Mouse (Mus musculus): ENCODE measurements around the gene Fbln1. TPM values are rescaled to one million over a fixed set of nuclear protein-coding genes. Genes with fewer than 3 reads are reported as not detected.

The Fbln1 gene
- polyA plus RNA-seq, 1 experiment from 2014 or later: 50.9 TPM

- no peak for ATAC-seq
- Histone ChIP-seq H3K27ac (ENCODE audit: low read length) (no peak overlapping the region), H3K9ac (replicated peaks; ENCODE audit: low read depth, low read length) (no peak overlapping the region), H3K4me2 (ENCODE audit: low read length) (no peak overlapping the region), H3K27me3 (replicated peaks; ENCODE audit: control insufficient read depth, insufficient read depth, low read length) (no peaks in the 10 kb centered on the region), H3K9me3 (ENCODE audit: control insufficient read depth, low read length) (no peaks in the 10 kb centered on the region), H3K36me3 (ENCODE audit: control insufficient read depth, insufficient read depth) (no peaks in the 10 kb centered on the region), H3K4me3 (replicated peaks; ENCODE audit: low read length) (no peak overlapping the region), H3K4me1 (replicated peaks; ENCODE audit: control insufficient read depth, insufficient read depth, low read length) (no peaks in the 10 kb centered on the region)
- WGBS: 77% methylated on average over 10 of the region's 10 CpGs
These were observed 31.7 kb upstream of the Fbln1 start for GRCm38 (mm10) chr15:85174060-85174459.

- no peak for ATAC-seq
- Histone ChIP-seq H3K9ac (replicated peaks; ENCODE audit: low read depth, low read length) (no peak overlapping the region), H3K36me3 (ENCODE audit: control insufficient read depth, insufficient read depth) (no peaks in the 10 kb centered on the region), H3K4me2 (ENCODE audit: low read length) (no peak overlapping the region), H3K27me3 (replicated peaks; ENCODE audit: control insufficient read depth, insufficient read depth, low read length) (no peaks in the 10 kb centered on the region), H3K4me3 (replicated peaks; ENCODE audit: low read length) (no peak overlapping the region), H3K9me3 (ENCODE audit: control insufficient read depth, low read length) (no peaks in the 10 kb centered on the region), H3K4me1 (replicated peaks; ENCODE audit: control insufficient read depth, insufficient read depth, low read length) (peaks cover 10% of the 10 kb centered on the region; the same call in 1 of the 2 replicates), H3K27ac (ENCODE audit: low read length) (no peak overlapping the region)
- WGBS: 78% methylated on average over 8 of the region's 8 CpGs
These were observed 28.2 kb upstream of the Fbln1 start for GRCm38 (mm10) chr15:85177576-85177975.

GRCm38 (mm10) chr15:85178172-85178571 lies 27.6 kb upstream of the Fbln1 start:
- no peak for ATAC-seq
- Histone ChIP-seq H3K27ac (ENCODE audit: low read length) (no peak overlapping the region), H3K9ac (replicated peaks; ENCODE audit: low read depth, low read length) (no peak overlapping the region), H3K27me3 (replicated peaks; ENCODE audit: control insufficient read depth, insufficient read depth, low read length) (no peaks in the 10 kb centered on the region), H3K4me3 (replicated peaks; ENCODE audit: low read length) (no peak overlapping the region), H3K36me3 (ENCODE audit: control insufficient read depth, insufficient read depth) (no peaks in the 10 kb centered on the region), H3K4me2 (ENCODE audit: low read length) (no peak overlapping the region), H3K9me3 (ENCODE audit: control insufficient read depth, low read length) (no peaks in the 10 kb centered on the region), H3K4me1 (replicated peaks; ENCODE audit: control insufficient read depth, insufficient read depth, low read length) (peaks cover 10% of the 10 kb centered on the region; the same call in 1 of the 2 replicates)
- 71% methylated on average over 6 of the region's 6 CpGs for WGBS

GRCm38 (mm10) chr15:85179528-85180180 lies 26.1 kb upstream of the Fbln1 start:
- Histone ChIP-seq H3K4me3 (replicated peaks; ENCODE audit: low read length) (no peak overlapping the region), H3K4me1 (replicated peaks; ENCODE audit: control insufficient read depth, insufficient read depth, low read length) (peaks cover 10% of the 10 kb centered on the region; the same call in 1 of the 2 replicates), H3K9ac (replicated peaks; ENCODE audit: low read depth, low read length) (no peak overlapping the region), H3K27ac (ENCODE audit: low read length) (no peak overlapping the region), H3K27me3 (replicated peaks; ENCODE audit: control insufficient read depth, insufficient read depth, low read length) (no peaks in the 10 kb centered on the region), H3K9me3 (ENCODE audit: control insufficient read depth, low read length) (no peaks in the 10 kb centered on the region), H3K4me2 (ENCODE audit: low read length) (no peak overlapping the region), H3K36me3 (ENCODE audit: control insufficient read depth, insufficient read depth) (no peaks in the 10 kb centered on the region)
- ATAC-seq: peak; percentile 58
- 50% methylated on average over 7 of the region's 7 CpGs for WGBS

- no peak overlapping the region for H3K9ac ChIP-seq (replicated peaks; ENCODE audit: low read depth, low read length)
- H3K4me3 ChIP-seq (replicated peaks; ENCODE audit: low read length): no peak overlapping the region
- H3K36me3 ChIP-seq (ENCODE audit: control insufficient read depth, insufficient read depth): no peaks in the 10 kb centered on the region
- H3K4me2 ChIP-seq (ENCODE audit: low read length): no peak overlapping the region
- no peaks in the 10 kb centered on the region for H3K9me3 ChIP-seq (ENCODE audit: control insufficient read depth, low read length)
- ATAC-seq: no peak
- peaks cover 10% of the 10 kb centered on the region; the same call in 1 of the 2 replicates for H3K4me1 ChIP-seq (replicated peaks; ENCODE audit: control insufficient read depth, insufficient read depth, low read length)
- no peaks in the 10 kb centered on the region for H3K27me3 ChIP-seq (replicated peaks; ENCODE audit: control insufficient read depth, insufficient read depth, low read length)
- H3K27ac ChIP-seq (ENCODE audit: low read length): no peak overlapping the region
These were observed 25.4 kb upstream of the Fbln1 start for GRCm38 (mm10) chr15:85180368-85180767.

GRCm38 (mm10) chr15:85182063-85182462 lies 23.7 kb upstream of the Fbln1 start:
- Histone ChIP-seq H3K9ac (replicated peaks; ENCODE audit: low read depth, low read length) (no peak overlapping the region), H3K9me3 (ENCODE audit: control insufficient read depth, low read length) (no peaks in the 10 kb centered on the region), H3K4me2 (ENCODE audit: low read length) (no peak overlapping the region), H3K4me1 (replicated peaks; ENCODE audit: control insufficient read depth, insufficient read depth, low read length) (peaks cover 10% of the 10 kb centered on the region; the same call in 1 of the 2 replicates), H3K27ac (ENCODE audit: low read length) (no peak overlapping the region), H3K27me3 (replicated peaks; ENCODE audit: control insufficient read depth, insufficient read depth, low read length) (no peaks in the 10 kb centered on the region), H3K4me3 (replicated peaks; ENCODE audit: low read length) (no peak overlapping the region), H3K36me3 (ENCODE audit: control insufficient read depth, insufficient read depth) (no peaks in the 10 kb centered on the region)
- no peak for ATAC-seq
- 92% methylated on average over 4 of the region's 4 CpGs for WGBS

- H3K4me3 ChIP-seq (replicated peaks; ENCODE audit: low read length): no peak overlapping the region
- H3K4me1 ChIP-seq (replicated peaks; ENCODE audit: control insufficient read depth, insufficient read depth, low read length): no peaks in the 10 kb centered on the region
- H3K9me3 ChIP-seq (ENCODE audit: control insufficient read depth, low read length): no peaks in the 10 kb centered on the region
- no peaks in the 10 kb centered on the region for H3K27me3 ChIP-seq (replicated peaks; ENCODE audit: control insufficient read depth, insufficient read depth, low read length)
- no peaks in the 10 kb centered on the region for H3K36me3 ChIP-seq (ENCODE audit: control insufficient read depth, insufficient read depth)
- no peak overlapping the region for H3K4me2 ChIP-seq (ENCODE audit: low read length)
- ATAC-seq: no peak
- H3K27ac ChIP-seq (ENCODE audit: low read length): no peak overlapping the region
- 79% methylated on average over 7 of the region's 7 CpGs for WGBS
- no peak overlapping the region for H3K9ac ChIP-seq (replicated peaks; ENCODE audit: low read depth, low read length)
These were observed 18.8 kb upstream of the Fbln1 start for GRCm38 (mm10) chr15:85186916-85187315.

GRCm38 (mm10) chr15:85188167-85188778 lies 17.5 kb upstream of the Fbln1 start:
- 44% methylated on average over 8 of the region's 8 CpGs for WGBS
- Histone ChIP-seq H3K36me3 (ENCODE audit: control insufficient read depth, insufficient read depth) (no peaks in the 10 kb centered on the region), H3K9me3 (ENCODE audit: control insufficient read depth, low read length) (no peaks in the 10 kb centered on the region), H3K4me3 (replicated peaks; ENCODE audit: low read length) (no peak overlapping the region), H3K4me1 (replicated peaks; ENCODE audit: control insufficient read depth, insufficient read depth, low read length) (no peaks in the 10 kb centered on the region), H3K9ac (replicated peaks; ENCODE audit: low read depth, low read length) (no peak overlapping the region), H3K27ac (ENCODE audit: low read length) (no peak overlapping the region), H3K27me3 (replicated peaks; ENCODE audit: control insufficient read depth, insufficient read depth, low read length) (no peaks in the 10 kb centered on the region), H3K4me2 (ENCODE audit: low read length) (no peak overlapping the region)
- ATAC-seq: no peak

- H3K9ac ChIP-seq (replicated peaks; ENCODE audit: low read depth, low read length): no peak overlapping the region
- peaks cover 8% of the 10 kb centered on the region for H3K4me1 ChIP-seq (replicated peaks; ENCODE audit: control insufficient read depth, insufficient read depth, low read length)
- no peak for ATAC-seq
- H3K36me3 ChIP-seq (ENCODE audit: control insufficient read depth, insufficient read depth): no peaks in the 10 kb centered on the region
- WGBS: 44% methylated on average over 14 of the region's 14 CpGs
- no peak overlapping the region for H3K4me3 ChIP-seq (replicated peaks; ENCODE audit: low read length)
- H3K27me3 ChIP-seq (replicated peaks; ENCODE audit: control insufficient read depth, insufficient read depth, low read length): no peaks in the 10 kb centered on the region
- H3K4me2 ChIP-seq (ENCODE audit: low read length): no peak overlapping the region
- no peaks in the 10 kb centered on the region for H3K9me3 ChIP-seq (ENCODE audit: control insufficient read depth, low read length)
- H3K27ac ChIP-seq (ENCODE audit: low read length): peak overlapping the region; percentile 68
These were observed 5.1 kb upstream of the Fbln1 start for GRCm38 (mm10) chr15:85200446-85201289.

Measured in forebrain, embryonic 16.5 days (tissue).